Mouse (Mus musculus) left cerebral cortex, adult 11 months (tissue): ENCODE measurements at regions not wholly inside any gene's neighbourhood (a gene's known extent, or its start where the extent isn't known, plus 50 kb on each side); places are given as distances from the start of the nearest gene placed in this dataset.
"Not testable (repeated sequence)": the region's sequence is repeated elsewhere in the genome, so short reads cannot be mapped to it uniquely, and the experiment has no call there.

Source experiments
- DNase-seq: peaks from one replicate; pipeline ENCODE4 v3.0.0; 2022; ENCODE audit warnings: low spot score

- no peak for DNase-seq
Measured at GRCm38 (mm10) chr5:3247333-3247732, 94.0 kb upstream of the Cdk6 start.

DNA sequence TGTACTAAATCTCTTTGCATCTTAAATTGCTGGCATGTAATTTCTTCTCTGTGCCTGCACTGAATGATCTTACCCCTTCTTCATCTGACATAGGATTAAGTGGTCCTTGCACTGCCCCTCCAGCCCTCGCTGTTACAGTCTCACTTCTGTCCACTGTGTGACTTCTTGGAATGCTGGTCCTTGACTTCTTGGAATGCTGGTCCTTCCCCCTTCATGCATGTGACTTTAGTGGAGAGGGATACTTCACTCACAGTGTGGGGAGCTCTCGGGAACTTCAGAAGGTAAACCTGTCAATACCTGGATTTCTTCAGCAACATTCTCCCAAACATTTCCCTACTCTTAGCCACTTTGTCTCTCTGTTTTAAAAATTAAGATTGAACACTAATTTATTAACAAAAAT, 91.0 kb upstream of the Cdk6 start:
- no peak for DNase-seq

- no peak for DNase-seq
Measured at GRCm38 (mm10) chr5:3260289-3260688, 81.0 kb upstream of the Cdk6 start.

- DNase-seq, result not testable (repeated sequence)
Measured at GRCm38 (mm10) chr5:3264988-3265738, 76.1 kb upstream of the Cdk6 start.

DNA sequence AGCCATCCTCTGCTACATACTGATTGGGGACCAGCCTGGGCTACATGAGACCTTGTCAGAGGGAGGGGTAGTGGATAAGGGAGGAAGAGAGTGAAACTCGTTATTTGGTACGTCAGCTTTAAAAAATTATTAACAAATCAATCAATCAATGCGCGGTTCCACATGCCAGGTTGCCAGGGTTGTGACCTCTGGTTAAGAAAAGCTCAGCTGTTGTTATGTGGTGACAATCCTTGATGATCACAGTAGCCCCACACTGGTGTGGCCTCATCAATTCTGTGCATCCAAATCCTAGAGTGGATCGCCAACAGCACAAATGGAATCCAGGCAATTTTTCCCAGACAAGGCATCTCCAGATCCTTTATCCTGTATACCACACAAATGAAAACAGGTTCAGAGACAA, 74.3 kb upstream of the Cdk6 start:
- DNase-seq, result no peak

DNA sequence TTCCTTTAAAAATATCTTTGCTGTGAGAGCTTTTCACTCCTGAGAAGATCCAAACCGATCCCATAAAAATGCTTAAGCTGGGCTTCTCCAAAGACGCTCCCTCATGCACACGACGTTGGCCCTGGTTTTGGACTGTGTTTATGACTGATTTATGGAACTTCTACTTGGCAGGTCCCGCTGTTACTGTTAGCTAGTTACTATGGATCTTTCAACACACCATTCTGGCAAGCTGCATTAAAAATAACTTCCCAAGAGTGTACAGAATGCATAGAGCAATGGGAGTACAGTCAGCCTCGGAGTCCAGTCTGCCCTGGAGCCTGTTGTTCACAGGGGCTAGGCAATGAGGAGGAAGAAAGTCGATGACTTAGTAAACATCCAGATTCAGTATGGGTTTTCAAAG, 71.5 kb upstream of the Cdk6 start:
- DNase-seq, result no peak

GRCm38 (mm10) chr5:3273140-3273539, 68.1 kb upstream of the Cdk6 start:
- DNase-seq, result not testable (repeated sequence)

GRCm38 (mm10) chr5:3277241-3277640, 64.0 kb upstream of the Cdk6 start:
- not testable (repeated sequence) for DNase-seq

DNA sequence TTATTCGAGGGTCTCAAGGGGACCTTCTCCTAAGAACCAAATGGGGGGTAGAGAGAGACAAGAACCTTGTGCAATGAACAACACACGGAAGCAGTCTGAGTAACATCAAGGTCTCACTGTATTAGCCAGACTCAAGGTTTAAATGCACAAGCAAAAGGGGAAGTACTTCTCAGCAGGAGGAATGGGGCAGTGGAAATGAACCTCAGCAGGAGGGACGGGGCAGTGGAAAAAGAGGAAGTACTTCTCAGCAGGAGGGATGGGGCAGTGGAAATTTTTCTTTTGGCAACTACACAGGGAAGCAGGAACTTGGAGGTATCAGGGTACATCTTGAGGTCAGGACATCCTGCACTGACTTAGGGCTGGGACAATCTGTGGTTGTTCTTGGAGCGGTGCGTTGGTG, 62.3 kb upstream of the Cdk6 start:
- not testable (repeated sequence) for DNase-seq

- not testable (repeated sequence) for DNase-seq
Measured at GRCm38 (mm10) chr5:3281911-3282506, 59.3 kb upstream of the Cdk6 start.

DNA sequence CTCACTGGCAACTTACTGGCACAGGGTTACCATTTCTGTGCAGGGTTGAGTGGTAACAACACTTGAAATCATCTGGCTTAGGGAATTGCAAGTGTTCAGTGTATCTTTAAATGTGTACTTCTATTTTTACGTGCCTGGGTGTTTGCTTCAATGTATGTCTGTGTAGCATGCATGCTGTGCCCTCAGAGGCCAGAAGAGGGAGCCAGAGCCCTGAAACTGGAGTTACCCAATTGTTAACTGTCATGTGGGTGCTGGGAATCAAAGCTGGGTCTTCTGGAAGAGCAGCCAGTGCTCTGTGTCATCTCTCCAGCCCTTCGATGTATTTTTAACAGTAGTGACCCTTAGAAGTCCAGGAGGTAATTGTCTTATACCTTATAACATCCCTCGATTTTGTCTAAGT, 58.2 kb upstream of the Cdk6 start:
- DNase-seq, result no peak

DNA sequence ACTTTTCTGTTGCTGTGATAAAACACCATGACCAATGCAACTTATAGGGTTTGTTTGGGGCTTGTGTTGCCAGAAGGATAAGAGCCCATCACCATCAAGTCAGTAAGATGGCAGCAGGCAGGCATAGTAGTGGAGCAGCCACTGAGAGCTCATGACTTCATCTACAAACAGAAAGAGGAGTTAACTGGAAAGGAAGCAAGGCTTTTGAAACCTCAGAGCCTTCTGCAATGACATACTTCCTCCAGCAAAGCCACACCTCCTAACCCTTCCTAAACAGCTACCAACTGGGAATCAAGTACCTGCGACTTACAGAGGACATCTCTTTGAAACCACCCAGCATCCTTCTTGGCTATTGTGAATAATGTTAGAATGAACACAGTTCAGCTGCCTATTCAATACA, 57.0 kb upstream of the Cdk6 start:
- not testable (repeated sequence) for DNase-seq

DNA sequence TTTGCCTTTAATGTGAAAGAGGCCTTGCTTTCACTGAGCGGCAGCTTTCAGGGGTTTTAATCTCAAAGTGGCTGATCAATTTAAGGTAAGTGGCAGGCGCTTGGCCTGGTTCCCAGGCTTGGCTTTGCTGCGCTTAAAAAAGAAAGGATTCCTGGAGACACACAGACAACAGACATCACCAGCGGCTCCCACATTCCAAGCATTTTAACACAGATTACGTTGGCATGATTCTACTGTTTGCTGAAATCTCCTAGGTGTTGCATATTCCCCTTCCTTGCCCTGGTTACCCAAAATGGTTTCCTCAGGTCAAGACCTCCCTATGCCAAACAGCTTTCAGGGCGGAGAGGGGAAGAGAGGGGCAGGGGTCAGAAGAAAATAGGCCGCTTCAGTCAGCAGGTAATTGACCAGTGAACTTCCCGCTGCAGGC, 51.3 kb upstream of the Cdk6 start:
- not testable (repeated sequence) for DNase-seq
